Mouse (Mus musculus): Measurements from ENCODE around the gene Gorab. TPM values are rescaled to one million over a fixed set of nuclear protein-coding genes. Genes with fewer than 3 reads are reported as not detected.

The Gorab gene
- total RNA-seq, 2 experiments from 2014 or later, result 9.6 to 10.3 TPM

GRCm38 (mm10) chr1:163360796-163361195 lies 42.7 kb downstream of the Gorab start:
- no peak for DNase-seq (ENCODE audit: low spot score in 2 of 2)
- intact Hi-C loops (cut with DNase I), result no loop called here

DNA sequence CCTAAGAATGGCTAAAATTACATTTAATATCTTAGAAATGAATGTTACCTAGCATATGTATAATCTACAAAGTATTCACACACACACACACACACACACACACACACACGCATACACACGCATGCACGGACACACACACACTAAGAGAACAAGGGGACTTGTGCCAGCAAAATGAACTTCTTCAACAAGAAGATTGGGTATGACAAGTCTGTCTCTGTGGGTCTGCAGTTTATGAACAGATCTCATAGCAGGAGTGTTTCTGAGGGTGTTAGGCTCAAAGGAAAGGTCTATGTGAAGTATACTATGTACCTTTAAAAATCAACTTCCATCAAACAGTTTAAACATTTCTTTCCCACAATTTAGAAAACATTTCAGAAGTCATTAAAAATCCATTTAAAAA lies 43.9 kb downstream of the Gorab start:
- no peak for DNase-seq (ENCODE audit: low spot score in 2 of 2)
- intact Hi-C loops (cut with DNase I), result no loop called here

- intact Hi-C loops (cut with DNase I), result no loop called here
- DNase-seq (ENCODE audit: low spot score in 2 of 2), result no peak
These were observed 45.3 kb downstream of the Gorab start for GRCm38 (mm10) chr1:163358165-163358564.

GRCm38 (mm10) chr1:163357733-163358132 lies 45.7 kb downstream of the Gorab start:
- DNase-seq (ENCODE audit: low spot score in 2 of 2), result no peak
- intact Hi-C loops (cut with DNase I), result no loop called here

DNA sequence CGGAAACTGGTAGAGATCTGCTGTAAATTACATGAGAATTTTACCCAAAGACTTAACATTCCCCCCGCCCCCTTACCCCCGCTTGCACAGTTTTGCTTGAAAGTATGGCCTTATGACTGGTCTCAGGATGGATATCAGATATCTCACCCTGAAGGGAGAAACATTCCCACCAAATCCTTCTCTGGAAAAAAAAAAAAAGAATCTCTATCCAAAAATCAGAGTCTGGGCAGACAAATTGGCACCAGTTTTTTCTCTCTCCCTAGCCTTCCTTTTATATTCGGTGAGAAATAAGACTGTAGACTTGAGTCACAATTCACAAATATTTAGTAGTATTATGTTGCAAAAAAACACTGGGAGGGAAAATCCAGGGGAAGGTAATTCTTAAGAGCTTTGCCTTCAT lies 47.3 kb downstream of the Gorab start:
- intact Hi-C loops (cut with DNase I), result no loop called here
- DNase-seq (ENCODE audit: low spot score in 2 of 2), result no peak

- no peak for DNase-seq (ENCODE audit: low spot score in 2 of 2)
These were observed 47.8 kb downstream of the Gorab start for GRCm38 (mm10) chr1:163355626-163356156.

GRCm38 (mm10) chr1:163350988-163351387 lies 52.5 kb downstream of the Gorab start:
- intact Hi-C loops (cut with DNase I), result no loop called here
- DNase-seq (ENCODE audit: low spot score in 2 of 2), result no peak

More at GRCm38 (mm10) chr1:163355626-163356156, 47.8 kb downstream of the Gorab start:
- intact Hi-C loops (cut with DNase I), result no loop called here

- DNase-seq (ENCODE audit: low spot score in 2 of 2), result no peak
- intact Hi-C loops (cut with DNase I), result no loop called here
These were observed 57.9 kb downstream of the Gorab start for GRCm38 (mm10) chr1:163345541-163345940.

- intact Hi-C loops (cut with DNase I), result no loop called here
These were observed 58.5 kb downstream of the Gorab start for GRCm38 (mm10) chr1:163344931-163345330.

GRCm38 (mm10) chr1:163339219-163339561 lies 64.3 kb downstream of the Gorab start:
- intact Hi-C loops (cut with DNase I), result no loop called here
- no peak for DNase-seq (ENCODE audit: low spot score in 2 of 2)

More at GRCm38 (mm10) chr1:163344931-163345330, 58.5 kb downstream of the Gorab start:
- DNase-seq (ENCODE audit: low spot score in 2 of 2), result no peak

DNA sequence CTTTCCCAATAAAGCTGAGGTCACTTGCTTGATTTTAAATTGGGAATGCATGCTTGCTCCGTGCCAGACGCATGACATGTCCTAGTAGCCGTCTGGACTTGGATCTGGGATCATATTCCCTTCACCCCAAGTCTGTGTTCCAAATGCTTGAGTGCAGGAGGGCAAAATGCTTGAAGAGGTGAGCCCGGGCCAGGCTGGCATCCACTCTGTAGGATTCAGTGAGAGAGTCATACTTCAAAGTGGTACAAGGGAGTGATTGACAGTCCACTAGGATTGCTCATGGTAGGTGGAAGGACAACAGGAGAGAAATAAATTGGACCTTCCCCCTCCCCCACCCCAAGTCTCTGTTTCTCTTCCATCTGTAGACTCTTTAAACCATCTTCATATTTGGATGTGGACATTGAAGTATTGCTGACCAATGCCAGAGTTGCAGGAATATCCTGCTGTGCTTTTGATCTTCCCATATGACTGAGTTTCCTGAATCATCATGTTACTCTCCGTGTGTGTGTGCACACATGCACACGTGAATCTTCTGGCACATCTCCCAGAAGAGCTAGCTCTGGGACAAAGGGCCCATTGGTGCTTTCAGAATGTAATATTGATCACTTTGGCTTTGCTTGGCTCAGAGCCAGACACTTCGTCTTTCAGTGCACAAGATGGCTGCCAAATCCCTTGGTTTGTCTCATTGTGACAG lies 64.8 kb downstream of the Gorab start:
- intact Hi-C loops (cut with DNase I), result no loop called here
- DNase-seq (ENCODE audit: low spot score in 2 of 2), result peak in 1 of 2 experiments; percentile 15

DNA sequence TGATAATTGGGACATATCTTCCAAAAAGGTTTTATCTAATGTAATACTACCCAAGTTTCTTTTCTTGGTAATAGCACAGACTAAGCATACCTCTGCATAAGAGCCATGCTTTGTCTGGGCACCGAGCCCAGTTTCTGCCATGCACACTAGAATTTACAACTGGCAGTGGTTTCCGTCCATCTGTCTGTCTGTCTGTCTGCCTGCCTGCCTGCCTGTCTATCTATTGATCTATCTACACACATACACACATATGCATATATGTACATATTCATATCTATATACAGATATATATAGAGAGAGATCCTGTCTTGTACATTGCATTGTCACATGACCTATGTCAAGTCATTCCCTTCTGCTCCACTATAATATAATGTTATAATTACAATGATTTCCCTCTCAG lies 65.6 kb downstream of the Gorab start:
- DNase-seq (ENCODE audit: low spot score in 2 of 2), result peak; percentile 26 to 30
- intact Hi-C loops (cut with DNase I), result no loop called here

Other genes with a start within 250 kb of the Gorab start
- 1 to 10 TPM; 5.8 to 6.5 TPM for gene Prrx1, start 90.0 kb downstream of the Gorab start, total RNA-seq (2021)